Mouse (Mus musculus) CD4-positive, CD25-positive, alpha-beta regulatory T cell, adult 4 months (primary cell): ENCODE data around the gene Blcap. TPM values are rescaled to one million over a fixed set of nuclear protein-coding genes. Genes with fewer than 3 reads are reported as not detected.

Source experiments
- ATAC-seq: one replicate; pipeline ENCODE4 v1.8.0; 2017
- polyA plus RNA-seq, 2 experiments: library from polyadenylated mRNA; unstranded; fragments of 100-300 nt; shearing (Covaris generic); gene quantifications; one replicate each; pipeline ENCODE4 v1.2.1; 2017

Gene Blcap
- polyA plus RNA-seq, 2 experiments from 2014 or later = 21.8 to 22.7 TPM

- ATAC-seq = no peak
These were observed 11.6 kb downstream of the Blcap start for GRCm38 (mm10) chr2:157559440-157559839.

GRCm38 (mm10) chr2:157558520-157558919, 12.6 kb downstream of the Blcap start:
- no peak for ATAC-seq

GRCm38 (mm10) chr2:157558051-157558450, 13.0 kb downstream of the Blcap start:
- ATAC-seq = no peak

GRCm38 (mm10) chr2:157556074-157556698, 14.9 kb downstream of the Blcap start:
- no peak for ATAC-seq

- ATAC-seq = no peak
These were observed 18.8 kb downstream of the Blcap start for GRCm38 (mm10) chr2:157552158-157552886.

- ATAC-seq = no peak
These were observed 20.8 kb downstream of the Blcap start for GRCm38 (mm10) chr2:157550292-157550691.

GRCm38 (mm10) chr2:157546686-157547085, 24.4 kb downstream of the Blcap start:
- no peak for ATAC-seq

- ATAC-seq = no peak
These were observed 26.7 kb downstream of the Blcap start for GRCm38 (mm10) chr2:157544333-157544888.

GRCm38 (mm10) chr2:157542415-157542814, 28.7 kb downstream of the Blcap start:
- ATAC-seq = no peak

GRCm38 (mm10) chr2:157541631-157542030, 29.4 kb downstream of the Blcap start:
- no peak for ATAC-seq

- ATAC-seq = no peak
These were observed 30.0 kb downstream of the Blcap start for GRCm38 (mm10) chr2:157540953-157541569.

- ATAC-seq = no peak
These were observed 30.8 kb downstream of the Blcap start for GRCm38 (mm10) chr2:157540073-157540952.

- ATAC-seq = no peak
These were observed 34.0 kb downstream of the Blcap start for GRCm38 (mm10) chr2:157537118-157537517.

- no peak for ATAC-seq
These were observed 34.5 kb downstream of the Blcap start for GRCm38 (mm10) chr2:157536476-157537081.

- no peak for ATAC-seq
These were observed 36.9 kb downstream of the Blcap start for GRCm38 (mm10) chr2:157534163-157534562.

- no peak for ATAC-seq
These were observed 39.2 kb downstream of the Blcap start for GRCm38 (mm10) chr2:157531681-157532426.

- ATAC-seq = no peak
These were observed 40.8 kb downstream of the Blcap start for GRCm38 (mm10) chr2:157530056-157530955.

- no peak for ATAC-seq
These were observed 48.5 kb downstream of the Blcap start for GRCm38 (mm10) chr2:157522556-157522955.

- ATAC-seq = no peak
These were observed 50.6 kb downstream of the Blcap start for GRCm38 (mm10) chr2:157520496-157520895.

- no peak for ATAC-seq
These were observed 51.6 kb downstream of the Blcap start for GRCm38 (mm10) chr2:157519452-157519851.
